ENCODE assay signal across 10 mouse cellular contexts in genomic region chr5:137481897-137482296, GRCm38 (mm10). TPM values are rescaled to one million over a fixed set of nuclear protein-coding genes. Genes with fewer than 3 reads are reported as not detected.
DNase-seq lines count a peak whose midpoint lies in the region; ATAC-seq and TF ChIP-seq lines count a peak whose summit lies in the region.
"Had no signal": no experiment of that assay in that cellular context is flagged by ENCODE, and none has a peak within 500 bp of the region (broad histone marks: within the 10 kb centered on the region; RNA-seq: fewer than 3 reads in every experiment).

No protein-coding gene starts in this region.

- no peaks in the 10 kb centered on the region for H3K9me3 ChIP-seq in intestine, embryonic 15.5 days
- no peaks in the 10 kb centered on the region for H3K9me3 ChIP-seq in intestine, postnatal 0 days (ENCODE audit: control insufficient read depth)
- H3K9me3 ChIP-seq in limb, embryonic 10.5 days (replicated peaks) = no peaks in the 10 kb centered on the region
- H3K9me3 ChIP-seq: midbrain, embryonic 12.5 days had no signal

- no peak overlapping the region for H3K4me2 ChIP-seq in intestine, embryonic 15.5 days (replicated peaks)
- H3K4me2 ChIP-seq in intestine, postnatal 0 days (replicated peaks; ENCODE audit: low read depth) = no peak overlapping the region
- H3K4me2 ChIP-seq: midbrain, embryonic 12.5 days had no signal

- 42% methylated on average over 8 of the region's 8 CpGs for WGBS in intestine, embryonic 15.5 days
- WGBS in intestine, postnatal 0 days = 49% methylated on average over 8 of the region's 8 CpGs
- 30% methylated on average over 8 of the region's 8 CpGs for WGBS in limb, embryonic 10.5 days

- H3K4me1 ChIP-seq in intestine, embryonic 15.5 days (replicated peaks) = no peaks in the 10 kb centered on the region
- no peaks in the 10 kb centered on the region for H3K4me1 ChIP-seq in intestine, postnatal 0 days (replicated peaks; ENCODE audit: control insufficient read depth, insufficient read depth, low read length)
- peaks cover 30% of the 10 kb centered on the region for H3K4me1 ChIP-seq in limb, embryonic 10.5 days

- no peaks in the 10 kb centered on the region for H3K36me3 ChIP-seq in intestine, embryonic 15.5 days
- no peaks in the 10 kb centered on the region for H3K36me3 ChIP-seq in intestine, postnatal 0 days (ENCODE audit: control insufficient read depth, insufficient read depth)
- no peaks in the 10 kb centered on the region for H3K36me3 ChIP-seq in limb, embryonic 10.5 days
- H3K36me3 ChIP-seq: midbrain, embryonic 12.5 days had no signal

- H3K27ac ChIP-seq in intestine, embryonic 15.5 days = no peak overlapping the region
- no peak overlapping the region for H3K27ac ChIP-seq in intestine, postnatal 0 days (ENCODE audit: low read depth, low read length)
- peak overlapping the region; percentile 58 for H3K27ac ChIP-seq in limb, embryonic 10.5 days
- H3K27ac ChIP-seq: gastrocnemius, adult 2 months; midbrain, embryonic 12.5 days had no signal

- no peak overlapping the region for H3K4me3 ChIP-seq in intestine, embryonic 15.5 days (replicated peaks)
- H3K4me3 ChIP-seq in intestine, postnatal 0 days (ENCODE audit: low read depth, low read length) = no peak overlapping the region
- H3K4me3 ChIP-seq in limb, embryonic 10.5 days = no peak overlapping the region
- H3K4me3 ChIP-seq: gastrocnemius, adult 2 months; midbrain, embryonic 12.5 days had no signal

- H3K27me3 ChIP-seq in intestine, embryonic 15.5 days (replicated peaks) = peaks cover 12% of the 10 kb centered on the region
- H3K27me3 ChIP-seq in intestine, postnatal 0 days (replicated peaks; ENCODE audit: control insufficient read depth, insufficient read depth, low read length) = peaks cover 4% of the 10 kb centered on the region; the same call in 1 of the 2 replicates
- H3K27me3 ChIP-seq in limb, embryonic 10.5 days (ENCODE audit: low read depth, poor library complexity, severe bottlenecking) = peaks cover 26% of the 10 kb centered on the region

- peak; percentile 30 for DNase-seq in right cerebral cortex, postnatal 14 days
- no peak for DNase-seq in right cerebral cortex, adult 18-20 months
- no peak for DNase-seq in limb, embryonic 10.5 days (ENCODE audit: low spot score)
- peak; percentile 75 for DNase-seq in testis, postnatal 10 days (ENCODE audit: low spot score)
- DNase-seq in spleen, postnatal 14 days (ENCODE audit: low spot score in 2 of 2) = no peak
- no peak for DNase-seq in lung, postnatal 14 days

- no peak overlapping the region for H3K9ac ChIP-seq in intestine, embryonic 15.5 days
- H3K9ac ChIP-seq in intestine, postnatal 0 days (ENCODE audit: low read depth, low read length) = no peak overlapping the region
- H3K9ac ChIP-seq: midbrain, embryonic 12.5 days had no signal

- no peak for TF ChIP-seq CTCF in intestine, postnatal 0 days (IDR thresholded peaks at IDR 0.05; ENCODE audit: low read depth)

- peak; percentile 31; the same call in 1 of the 2 replicates for ATAC-seq in intestine, embryonic 15.5 days
- no peak for ATAC-seq in intestine, postnatal 0 days

RNA-seq across cellular contexts. Expression of gene Zan, which starts 5.0 kb away (rescaled TPM):
- polyA plus RNA-seq in intestine, embryonic 15.5 days (2015; fragmentation: Nextera tagmentation; extraction: Ambion mirVana) = 0.52 and 0.93 TPM in 2 replicates
- polyA plus RNA-seq in intestine, postnatal 0 days (2015; fragmentation: Nextera tagmentation; extraction: Ambion mirVana) = 0.35 and 0.42 TPM in 2 replicates
- polyA plus RNA-seq in limb, embryonic 10.5 days (2016; fragmentation: Nextera tagmentation; extraction: Ambion mirVana) = 0.03 and 0.10 TPM in 2 replicates

RNA-seq across cellular contexts. Expression of gene Pop7, which starts 20.4 kb away (rescaled TPM):
- 60.4 and 64.2 TPM in 2 replicates for polyA plus RNA-seq in intestine, embryonic 15.5 days (2015; fragmentation: Nextera tagmentation; extraction: Ambion mirVana)
- polyA plus RNA-seq in intestine, postnatal 0 days (2015; fragmentation: Nextera tagmentation; extraction: Ambion mirVana) = 47.9 and 50.4 TPM in 2 replicates
- polyA plus RNA-seq in limb, embryonic 10.5 days (2016; fragmentation: Nextera tagmentation; extraction: Ambion mirVana) = 53.2 and 63.4 TPM in 2 replicates

RNA-seq across cellular contexts. Expression of gene Gigyf1, which starts 36.5 kb away (rescaled TPM):
- 8.4 and 10.4 TPM in 2 replicates for polyA plus RNA-seq in intestine, embryonic 15.5 days (2015; fragmentation: Nextera tagmentation; extraction: Ambion mirVana)
- polyA plus RNA-seq in intestine, postnatal 0 days (2015; fragmentation: Nextera tagmentation; extraction: Ambion mirVana) = 4.7 and 6.4 TPM in 2 replicates
- polyA plus RNA-seq in limb, embryonic 10.5 days (2016; fragmentation: Nextera tagmentation; extraction: Ambion mirVana) = 13.5 and 14.6 TPM in 2 replicates

RNA-seq across cellular contexts. Expression of gene Epo, which starts 51.1 kb away (rescaled TPM):
- polyA plus RNA-seq in intestine, embryonic 15.5 days (2015; fragmentation: Nextera tagmentation; extraction: Ambion mirVana) = 0.42 and 0.63 TPM in 2 replicates
- not detected in 2 replicates for polyA plus RNA-seq in intestine, postnatal 0 days (2015; fragmentation: Nextera tagmentation; extraction: Ambion mirVana)
- 1.5 and 2.4 TPM in 2 replicates for polyA plus RNA-seq in limb, embryonic 10.5 days (2016; fragmentation: Nextera tagmentation; extraction: Ambion mirVana)
- polyA plus RNA-seq: midbrain, embryonic 12.5 days had no signal

RNA-seq across cellular contexts. Expression of gene Gnb2, which starts 51.4 kb away (rescaled TPM):
- 341 and 386 TPM in 2 replicates for polyA plus RNA-seq in intestine, embryonic 15.5 days (2015; fragmentation: Nextera tagmentation; extraction: Ambion mirVana)
- polyA plus RNA-seq in intestine, postnatal 0 days (2015; fragmentation: Nextera tagmentation; extraction: Ambion mirVana) = 386 and 389 TPM in 2 replicates
- polyA plus RNA-seq in limb, embryonic 10.5 days (2016; fragmentation: Nextera tagmentation; extraction: Ambion mirVana) = 257 and 295 TPM in 2 replicates

Comparison
In these comparisons a context has a peak if more than half of its experiments do, and no peak if none do; other contexts are left out.
1. DNase-seq: peak in right cerebral cortex, postnatal 14 days (single experiment) and testis, postnatal 10 days (single experiment); none in right cerebral cortex, adult 18-20 months (single experiment), limb, embryonic 10.5 days (single experiment), spleen, postnatal 14 days (0 of 2) and lung, postnatal 14 days (single experiment).